Mouse (Mus musculus): Measurements from ENCODE around the gene She. TPM values are rescaled to one million over a fixed set of nuclear protein-coding genes. Genes with fewer than 3 reads are reported as not detected.

She gene
- polyA plus RNA-seq (2017; shearing (Covaris generic)): 9.0 TPM

DNA sequence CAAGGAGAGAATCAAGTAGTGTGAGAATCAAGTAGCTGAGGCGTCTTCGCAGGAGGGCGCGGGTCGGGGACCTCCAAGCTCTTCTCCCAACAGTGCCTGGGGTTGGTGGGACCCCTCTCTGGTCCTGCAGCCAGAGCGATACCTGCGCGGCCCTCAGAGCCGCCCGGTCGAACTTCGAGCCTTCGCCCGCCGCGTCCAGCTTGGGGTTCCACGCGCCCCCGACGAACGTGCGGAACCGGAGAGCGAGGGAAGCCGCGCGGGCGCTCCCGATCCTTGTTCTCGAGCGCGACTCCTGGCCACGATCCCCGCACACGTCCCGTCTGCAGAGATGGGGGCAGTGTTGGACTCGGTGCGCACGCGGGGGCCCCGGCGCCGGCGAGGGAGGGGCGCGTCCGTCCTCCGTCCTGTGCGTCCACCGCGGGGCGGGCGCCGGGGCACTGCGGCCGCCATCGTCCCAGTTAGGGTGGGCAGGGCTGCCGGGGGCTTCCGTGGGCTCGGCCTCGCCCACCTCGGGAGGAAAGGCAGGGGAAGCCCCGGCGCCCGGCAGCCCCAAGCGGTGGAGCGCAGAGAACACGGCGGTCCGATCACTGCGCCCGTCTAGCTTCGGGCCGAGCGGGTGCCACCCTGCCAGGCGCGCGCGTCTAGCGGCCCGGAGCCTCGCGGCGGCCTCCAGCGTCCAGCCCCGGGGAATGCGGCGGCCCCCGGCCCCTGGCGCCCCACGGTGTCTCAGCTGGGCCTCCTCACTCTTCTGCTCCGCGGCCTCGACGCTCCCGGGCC, at the start of gene She:
TSS of gene She (plus strand) at position 556 of the 777 bp plus-strand sequence.

Other genes with a start within 250 kb of the She start
- 107 TPM for gene Adar, start 116.3 kb upstream of the She start, polyA plus RNA-seq (2017; shearing (Covaris generic))
- 1.8 TPM for gene Chrnb2, start 66.7 kb upstream of the She start, polyA plus RNA-seq (2017; shearing (Covaris generic))
- 91.8 TPM for gene Ube2q1, start 57.8 kb upstream of the She start, polyA plus RNA-seq (2017; shearing (Covaris generic))
- gene Il6ra, start 81.8 kb downstream of the She start, polyA plus RNA-seq (2017; shearing (Covaris generic)): 90.8 TPM
- gene Atp8b2, start 132.1 kb downstream of the She start, polyA plus RNA-seq (2017; shearing (Covaris generic)): 109 TPM
- gene Hax1, start 167.4 kb downstream of the She start, polyA plus RNA-seq (2017; shearing (Covaris generic)): 95.3 TPM
- 143 TPM for gene 4933434E20Rik, start 220.3 kb downstream of the She start, polyA plus RNA-seq (2017; shearing (Covaris generic))
- 194 TPM for gene Ubap2l, start 221.3 kb downstream of the She start, polyA plus RNA-seq (2017; shearing (Covaris generic))
- 970 TPM for gene Tpm3, start 241.3 kb downstream of the She start, polyA plus RNA-seq (2017; shearing (Covaris generic))

Measured in CD4-positive, CD25-positive, alpha-beta regulatory T cell (primary cell).